Mouse (Mus musculus): ENCODE measurements around the gene Sf3a3.

DNA sequence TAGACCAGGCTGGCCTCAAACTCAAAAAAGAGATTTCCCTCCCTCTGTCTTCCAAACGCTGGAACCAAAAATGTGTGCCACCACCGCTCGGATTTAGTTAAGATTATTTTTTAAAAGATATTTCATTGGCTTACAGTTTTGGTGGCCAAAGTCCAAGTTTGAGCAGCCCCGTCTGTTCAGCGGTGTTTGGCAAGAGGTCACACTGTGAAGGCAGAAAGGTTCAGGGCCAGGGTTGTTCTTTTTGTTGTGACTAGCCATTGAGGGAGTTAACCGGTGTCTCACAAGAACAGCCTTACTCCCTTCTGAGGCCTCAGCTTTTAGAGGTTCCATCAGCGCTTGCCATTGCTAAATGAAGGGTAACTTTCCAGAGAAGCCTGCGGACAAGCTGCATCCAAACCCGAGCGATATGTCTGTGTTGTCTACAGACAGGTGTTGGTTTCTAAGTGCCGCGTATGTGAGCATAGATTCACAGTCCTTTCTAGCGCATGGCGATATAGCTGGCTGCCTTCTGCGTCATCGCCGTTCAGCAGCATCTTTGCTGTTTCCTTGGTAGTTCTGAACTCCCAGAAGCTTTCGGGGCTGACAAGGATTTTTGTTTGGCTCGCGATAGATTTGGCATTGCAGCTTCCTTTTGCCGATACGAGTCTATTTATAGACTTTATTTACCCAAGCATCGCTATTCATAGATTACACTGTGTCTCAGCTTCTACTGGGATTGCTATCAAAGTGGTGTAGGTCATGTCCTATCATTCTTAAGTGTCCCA is 51.4 kb downstream of the Sf3a3 start:
- TF ChIP-seq CTCF (IDR thresholded peaks at IDR 0.05; ENCODE audit: control insufficient read depth, insufficient read depth, insufficient replicate concordance, low read depth, low read length) = no peak
- TF ChIP-seq POLR2A (IDR thresholded peaks at IDR 0.05; ENCODE audit: control insufficient read depth, low read depth, low read length) = no peak

All from testis, adult 2 months (tissue).